Mouse (Mus musculus) limb, embryonic 11.5 days (tissue): ENCODE measurements around the gene Parpbp. TPM values are rescaled to one million over a fixed set of nuclear protein-coding genes. Genes with fewer than 3 reads are reported as not detected.

Source experiments
- ATAC-seq: fragments of 200-750 bp; cut with Nextera tagmentation; 2 replicates; pipeline ENCODE4 v1.8.0; 2017; ENCODE audit warnings: low read depth; ENCODE audit not compliant: insufficient number of reproducible peaks, low FRiP score, low TSS enrichment
- DNase-seq: peaks from one replicate; pipeline ENCODE4 v3.0.0-alpha.2; 2015; ENCODE audit warnings: low spot score
- H3K27ac ChIP-seq: fragments of 300-500 bp; sonication (generic); replicated peaks from 2 replicates; pipeline ENCODE4 v1.5.1; 2014; ENCODE audit warnings: low read depth, mild to moderate bottlenecking, low read length
- H3K27me3 ChIP-seq: fragments of 300-500 bp; sonication (generic); 2 replicates; pipeline ENCODE4 v1.6.1; 2014; ENCODE audit warnings: mild to moderate bottlenecking, low read length, mixed read lengths; ENCODE audit not compliant: control insufficient read depth, insufficient read depth
- H3K36me3 ChIP-seq: fragments of 300-500 bp; sonication (generic); 2 replicates; pipeline ENCODE4 v1.6.1; 2014; ENCODE audit warnings: mild to moderate bottlenecking, low read length, moderate library complexity, mixed read lengths; ENCODE audit not compliant: control insufficient read depth, insufficient read depth
- H3K4me1 ChIP-seq: fragments of 300-500 bp; sonication (generic); 2 replicates; pipeline ENCODE4 v1.6.1; 2014; ENCODE audit warnings: low read length, mixed read lengths; ENCODE audit not compliant: control insufficient read depth, insufficient read depth
- H3K4me2 ChIP-seq: fragments of 300-500 bp; sonication (generic); 2 replicates; pipeline ENCODE4 v1.6.1; 2014; ENCODE audit warnings: low read depth, mild to moderate bottlenecking, moderate library complexity; ENCODE audit not compliant: severe bottlenecking
- H3K4me3 ChIP-seq: fragments of 300-500 bp; sonication (generic); 2 replicates; pipeline ENCODE4 v1.5.1; 2014; ENCODE audit warnings: low read depth, low read length
- H3K9ac ChIP-seq: fragments of 300-500 bp; sonication (generic); 2 replicates; pipeline ENCODE4 v1.6.1; 2014; ENCODE audit warnings: mild to moderate bottlenecking, low read length
- H3K9me3 ChIP-seq: fragments of 300-500 bp; sonication (generic); 2 replicates; pipeline ENCODE4 v1.6.1; 2016; ENCODE audit warnings: low read length; ENCODE audit not compliant: control insufficient read depth
- WGBS: fragments of 180-500 bp; shearing (Covaris S2); extraction: QIAGEN DNeasy Blood & Tissue Kit; methylation state at CpG from one replicate; pipeline ENCODE4 v1.1.7; 2014; 5-methylcytosine and 5-hydroxymethylcytosine counted together
- polyA plus RNA-seq: library from polyadenylated mRNA; unstranded; fragments of >200 nt; fragmentation: Nextera tagmentation; extraction: Ambion mirVana; gene quantifications from 2 replicates; pipeline ENCODE4 v1.2.1, GENCODE M21; 2014

The Parpbp gene
- polyA plus RNA-seq, 1 experiment from 2014 or later = 17.8 TPM

- ATAC-seq (no peak), DNase-seq (no peak)
- Histone ChIP-seq H3K27me3 (no peaks in the 10 kb centered on the region), H3K4me2 (no peak overlapping the region), H3K4me1 (no peaks in the 10 kb centered on the region), H3K36me3 (no peaks in the 10 kb centered on the region), H3K27ac (no peak overlapping the region), H3K4me3 (no peak overlapping the region), H3K9me3 (no peaks in the 10 kb centered on the region), H3K9ac (no peak overlapping the region)
- WGBS = 91% methylated on average over 14 of the region's 14 CpGs
Observed at GRCm38 (mm10) chr10:88054233-88054985, 92.3 kb downstream of the Parpbp start.

GRCm38 (mm10) chr10:88046098-88046771 is 100.5 kb downstream of the Parpbp start:
- ATAC-seq = peak; percentile 95
- Histone ChIP-seq H3K4me1 (peaks cover 10% of the 10 kb centered on the region), H3K9ac (no peak overlapping the region), H3K27me3 (no peaks in the 10 kb centered on the region), H3K36me3 (no peaks in the 10 kb centered on the region), H3K9me3 (no peaks in the 10 kb centered on the region), H3K4me3 (no peak overlapping the region), H3K27ac (peak overlapping the region; percentile 85), H3K4me2 (no peak overlapping the region)
- 17% methylated on average over 11 of the region's 11 CpGs for WGBS
- DNase-seq = peak; percentile 82

GRCm38 (mm10) chr10:88044297-88044696 is 102.4 kb downstream of the Parpbp start:
- no peak for DNase-seq
- H3K27ac ChIP-seq = 0 out of 2 replicates have a peak overlapping the region, but pooled peaks have one; percentile 33
- WGBS = 78% methylated on average over 4 of the region's 4 CpGs
- H3K9me3 ChIP-seq = no peaks in the 10 kb centered on the region
- no peak overlapping the region for H3K4me3 ChIP-seq
- peaks cover 10% of the 10 kb centered on the region for H3K4me1 ChIP-seq
- ATAC-seq = no peak
- H3K9ac ChIP-seq = no peak overlapping the region
- no peaks in the 10 kb centered on the region for H3K27me3 ChIP-seq
- H3K36me3 ChIP-seq = no peaks in the 10 kb centered on the region
- H3K4me2 ChIP-seq = no peak overlapping the region

Other genes with a start within 250 kb of the Parpbp start
- gene Pmch, start 55.9 kb downstream of the Parpbp start, polyA plus RNA-seq = 0.49 and 0.79 TPM in 2 replicates
- 112 TPM in 2 replicates for gene Nup37, start 51 bp upstream of the Parpbp start, polyA plus RNA-seq
- gene Washc3, start 54.2 kb upstream of the Parpbp start, polyA plus RNA-seq = 45.2 and 51.2 TPM in 2 replicates
- 0.41 and 0.48 TPM in 2 replicates for gene Dram1, start 232.1 kb upstream of the Parpbp start, polyA plus RNA-seq
- gene Gnptab, start 232.2 kb upstream of the Parpbp start, polyA plus RNA-seq = 7.4 and 7.5 TPM in 2 replicates